Mouse (Mus musculus) stomach, embryonic 16.5 days (tissue): ENCODE data around the gene Hoxd9. TPM values are rescaled to one million over a fixed set of nuclear protein-coding genes. Genes with fewer than 3 reads are reported as not detected.

Experiments
- ATAC-seq: fragments of 200-750 bp; cut with Nextera tagmentation; 2 replicates; pipeline ENCODE4 v1.8.0; 2017; ENCODE audit warnings: moderate number of reproducible peaks, moderate TSS enrichment; ENCODE audit not compliant: insufficient read depth, low FRiP score
- H3K27ac ChIP-seq: fragments of 300-500 bp; sonication (generic); 2 replicates; pipeline ENCODE4 v1.5.1; 2014; ENCODE audit warnings: low read length
- H3K27me3 ChIP-seq: fragments of 300-500 bp; sonication (generic); 2 replicates; pipeline ENCODE4 v1.6.1; 2014; ENCODE audit warnings: low read length, control low read depth, mixed read lengths; ENCODE audit not compliant: control insufficient read depth, insufficient read depth
- H3K36me3 ChIP-seq: fragments of 300-500 bp; sonication (generic); 2 replicates; pipeline ENCODE4 v1.6.1; 2014; ENCODE audit warnings: low read length; ENCODE audit not compliant: control insufficient read depth, insufficient read depth
- H3K4me1 ChIP-seq: fragments of 300-500 bp; sonication (generic); 2 replicates; pipeline ENCODE4 v1.6.1; 2014; ENCODE audit warnings: low read length, control low read depth, mixed read lengths; ENCODE audit not compliant: control insufficient read depth, insufficient read depth
- H3K4me2 ChIP-seq: fragments of 300-500 bp; sonication (generic); 2 replicates; pipeline ENCODE4 v1.6.1; 2014; ENCODE audit warnings: low read depth, low read length, mixed read lengths
- H3K4me3 ChIP-seq: fragments of 300-500 bp; sonication (generic); replicated peaks from 2 replicates; pipeline ENCODE4 v1.5.1; 2014; ENCODE audit warnings: mild to moderate bottlenecking, low read length
- H3K9ac ChIP-seq: fragments of 300-500 bp; sonication (generic); 2 replicates; pipeline ENCODE4 v1.6.1; 2014; ENCODE audit warnings: low read length
- H3K9me3 ChIP-seq: fragments of 300-500 bp; sonication (generic); replicated peaks from 2 replicates; pipeline ENCODE4 v1.6.1; 2016; ENCODE audit warnings: low read length, control low read depth; ENCODE audit not compliant: control insufficient read depth
- WGBS: fragments of 180-500 bp; shearing (Covaris S2); extraction: QIAGEN DNeasy Blood & Tissue Kit; methylation state at CpG from one replicate; pipeline ENCODE4 v1.1.7; 2014; 5-methylcytosine and 5-hydroxymethylcytosine counted together
- polyA plus RNA-seq: library from polyadenylated mRNA; unstranded; fragments of >200 nt; fragmentation: Nextera tagmentation; extraction: Ambion mirVana; gene quantifications from 2 replicates; pipeline ENCODE4 v1.2.1, GENCODE M21; 2015

Gene Hoxd9
- polyA plus RNA-seq, 1 experiment from 2014 or later: 0.53 TPM

DNA sequence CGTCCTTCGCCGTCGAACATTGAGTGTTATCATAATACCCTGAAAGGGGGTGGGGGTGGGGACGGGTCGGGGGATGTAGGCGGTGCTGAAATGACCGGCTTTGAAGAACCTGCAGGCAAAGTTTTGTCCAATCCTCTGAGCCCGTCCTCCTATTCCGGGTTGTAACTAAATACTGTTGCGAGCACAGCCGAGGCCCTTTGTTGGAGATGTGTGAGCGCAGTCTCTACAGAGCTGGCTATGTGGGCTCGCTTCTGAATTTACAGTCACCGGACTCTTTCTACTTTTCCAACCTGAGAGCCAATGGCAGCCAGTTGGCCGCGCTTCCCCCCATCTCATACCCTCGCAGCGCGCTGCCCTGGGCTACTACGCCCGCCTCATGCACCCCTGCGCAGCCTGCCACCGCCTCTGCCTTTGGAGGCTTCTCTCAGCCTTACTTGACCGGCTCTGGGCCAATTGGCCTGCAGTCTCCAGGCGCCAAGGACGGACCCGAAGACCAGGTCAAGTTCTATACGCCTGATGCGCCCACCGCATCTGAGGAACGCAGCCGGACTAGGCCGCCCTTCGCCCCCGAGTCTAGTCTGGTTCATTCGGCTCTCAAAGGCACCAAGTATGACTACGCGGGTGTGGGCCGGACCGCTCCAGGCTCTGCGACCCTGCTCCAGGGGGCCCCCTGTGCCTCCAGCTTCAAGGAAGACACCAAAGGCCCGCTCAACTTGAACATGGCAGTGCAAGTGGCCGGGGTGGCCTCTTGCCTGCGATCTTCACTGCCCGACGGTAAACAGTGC lies 22.5 kb upstream of the Hoxd9 start, which contains the start of gene Hoxd12:
TSS of gene Hoxd12 (plus strand) at position 133 of the 785 bp plus-strand sequence.
- H3K9me3 ChIP-seq: no peaks in the 10 kb centered on the region
- H3K4me1 ChIP-seq: 0 out of 2 replicates have a peak, but pooled peaks cover 4% of the 10 kb centered on the region
- H3K27me3 ChIP-seq: peaks cover 95% of the 10 kb centered on the region
- H3K4me2 ChIP-seq: no peak within 1 kb of the TSS
- no peak within 1 kb of the TSS for H3K27ac ChIP-seq
- ATAC-seq: no peak
- H3K9ac ChIP-seq: no peak within 1 kb of the TSS
- no peaks in the 10 kb centered on the region for H3K36me3 ChIP-seq
- no peak within 1 kb of the TSS for H3K4me3 ChIP-seq
- 3% methylated on average over 47 of the region's 47 CpGs for WGBS

DNA sequence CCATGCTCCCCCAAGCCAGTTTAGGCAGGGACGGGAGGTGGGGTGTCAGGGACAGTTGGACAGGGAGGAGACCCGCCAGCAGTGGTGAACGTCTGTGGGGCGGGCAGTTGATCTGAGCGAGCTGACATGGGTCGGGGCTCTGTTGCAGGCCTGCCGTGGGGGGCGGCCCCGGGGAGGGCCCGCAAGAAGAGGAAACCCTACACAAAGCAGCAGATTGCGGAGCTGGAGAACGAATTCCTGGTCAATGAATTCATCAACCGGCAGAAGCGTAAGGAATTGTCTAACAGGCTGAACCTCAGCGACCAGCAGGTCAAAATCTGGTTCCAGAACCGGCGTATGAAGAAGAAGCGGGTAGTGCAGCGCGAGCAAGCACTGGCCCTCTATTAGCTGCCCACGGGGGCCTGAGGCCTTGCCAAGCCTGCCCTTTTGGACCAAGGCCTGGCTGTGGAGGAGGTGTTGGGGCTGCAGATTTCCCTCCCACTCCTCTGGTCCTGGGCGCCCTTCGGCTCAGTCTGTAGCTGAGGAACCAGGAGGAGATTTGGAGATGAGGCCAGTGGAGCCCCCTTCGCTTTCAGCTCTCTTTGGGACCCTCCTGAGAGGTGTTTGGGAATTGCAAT lies 21.8 kb upstream of the Hoxd9 start:
- Histone ChIP-seq H3K4me3 (no peak overlapping the region), H3K9ac (no peak overlapping the region), H3K36me3 (no peaks in the 10 kb centered on the region), H3K27ac (no peak overlapping the region), H3K4me1 (0 out of 2 replicates have a peak, but pooled peaks cover 4% of the 10 kb centered on the region), H3K4me2 (no peak overlapping the region), H3K9me3 (no peaks in the 10 kb centered on the region), H3K27me3 (peaks cover 98% of the 10 kb centered on the region)
- no peak for ATAC-seq
- WGBS: 6% methylated on average over 24 of the region's 24 CpGs

DNA sequence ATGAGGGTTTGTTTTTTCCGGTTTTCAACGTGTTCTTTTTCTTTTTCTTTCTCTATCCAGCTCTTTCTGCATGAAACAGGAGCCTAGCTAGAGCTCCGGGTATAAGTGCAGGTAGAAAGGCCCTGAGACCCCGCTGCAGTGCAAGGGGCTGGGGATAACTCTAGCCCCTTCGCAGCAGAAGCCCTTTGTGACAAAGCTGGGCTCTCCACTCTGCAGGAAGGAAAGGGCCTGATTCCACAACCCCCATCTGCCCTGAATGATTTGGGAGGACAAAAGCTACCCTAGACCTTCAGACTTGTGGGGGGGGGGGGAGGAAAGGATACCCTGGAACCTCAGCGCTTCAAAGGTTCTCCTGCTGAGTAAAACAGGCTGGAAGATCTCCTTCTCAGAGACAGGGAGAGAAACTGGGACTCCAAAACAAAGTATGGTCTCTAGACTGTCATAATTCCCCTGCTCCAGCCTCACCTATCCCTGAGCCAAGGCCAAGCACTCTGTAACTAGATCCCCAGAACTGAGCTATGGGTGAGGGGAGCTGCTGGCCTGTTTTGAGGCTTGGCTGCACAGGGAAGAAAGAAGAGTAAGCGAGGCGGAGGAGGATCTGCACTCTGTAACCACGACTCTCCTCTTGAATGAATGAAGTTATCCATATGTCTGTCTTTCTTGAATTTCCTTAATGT lies 21.0 kb upstream of the Hoxd9 start:
- no peak overlapping the region for H3K27ac ChIP-seq
- peaks cover 98% of the 10 kb centered on the region for H3K27me3 ChIP-seq
- 0 out of 2 replicates have a peak, but pooled peaks cover 4% of the 10 kb centered on the region for H3K4me1 ChIP-seq
- no peaks in the 10 kb centered on the region for H3K9me3 ChIP-seq
- ATAC-seq: no peak
- WGBS: 7% methylated on average over 9 of the region's 9 CpGs
- H3K4me3 ChIP-seq: no peak overlapping the region
- H3K36me3 ChIP-seq: no peaks in the 10 kb centered on the region
- H3K9ac ChIP-seq: no peak overlapping the region
- no peak overlapping the region for H3K4me2 ChIP-seq

GRCm38 (mm10) chr2:74677106-74677505 lies 20.4 kb upstream of the Hoxd9 start:
- no peaks in the 10 kb centered on the region for H3K36me3 ChIP-seq
- peaks cover 9% of the 10 kb centered on the region; the same call in 1 of the 2 replicates for H3K4me1 ChIP-seq
- H3K9me3 ChIP-seq: no peaks in the 10 kb centered on the region
- WGBS: 15% methylated on average over 2 of the region's 2 CpGs
- peaks cover 98% of the 10 kb centered on the region for H3K27me3 ChIP-seq
- no peak overlapping the region for H3K9ac ChIP-seq
- no peak overlapping the region for H3K4me3 ChIP-seq
- H3K4me2 ChIP-seq: no peak overlapping the region
- ATAC-seq: no peak
- no peak overlapping the region for H3K27ac ChIP-seq

- no peak for ATAC-seq
- peaks cover 98% of the 10 kb centered on the region for H3K27me3 ChIP-seq
- WGBS: 3% methylated on average over 15 of the region's 15 CpGs
- H3K36me3 ChIP-seq: no peaks in the 10 kb centered on the region
- H3K4me3 ChIP-seq: no peak within 1 kb of the TSS
- H3K27ac ChIP-seq: no peak within 1 kb of the TSS
- no peak within 1 kb of the TSS for H3K4me2 ChIP-seq
- H3K9me3 ChIP-seq: no peaks in the 10 kb centered on the region
- H3K9ac ChIP-seq: no peak within 1 kb of the TSS
- peaks cover 10% of the 10 kb centered on the region for H3K4me1 ChIP-seq
Observed at GRCm38 (mm10) chr2:74678891-74679595, 18.5 kb upstream of the Hoxd9 start, which contains the start of gene Hoxd11. Hoxd11 (plus strand) TSS chr2:74679557.

DNA sequence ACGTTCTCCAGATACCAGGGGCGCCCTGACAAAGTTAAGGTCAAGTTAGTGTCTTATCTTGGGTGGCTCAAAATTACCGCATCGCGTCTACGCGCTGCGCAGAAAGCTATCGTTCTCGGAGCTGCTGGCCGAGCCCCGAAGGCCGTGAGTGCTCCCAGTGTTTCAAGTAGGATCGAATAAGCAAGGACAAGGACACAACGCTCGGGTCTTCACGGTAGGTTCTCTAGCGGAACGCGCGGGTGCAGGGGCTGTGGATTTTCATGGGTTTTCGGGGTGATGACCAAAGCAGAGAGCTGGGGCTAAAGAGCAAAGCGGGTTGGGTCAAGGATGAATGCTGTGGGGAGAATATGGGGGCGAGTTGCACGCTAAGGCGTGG lies 17.9 kb upstream of the Hoxd9 start:
- Histone ChIP-seq H3K4me3 (no peak overlapping the region), H3K9me3 (no peaks in the 10 kb centered on the region), H3K4me1 (peaks cover 10% of the 10 kb centered on the region), H3K27me3 (peaks cover 98% of the 10 kb centered on the region), H3K36me3 (no peaks in the 10 kb centered on the region), H3K27ac (no peak overlapping the region), H3K4me2 (no peak overlapping the region), H3K9ac (no peak overlapping the region)
- 2% methylated on average over 26 of the region's 26 CpGs for WGBS
- ATAC-seq: no peak

GRCm38 (mm10) chr2:74679980-74680379 lies 17.5 kb upstream of the Hoxd9 start:
- no peaks in the 10 kb centered on the region for H3K9me3 ChIP-seq
- no peak overlapping the region for H3K4me3 ChIP-seq
- no peak for ATAC-seq
- no peak overlapping the region for H3K4me2 ChIP-seq
- H3K9ac ChIP-seq: no peak overlapping the region
- no peaks in the 10 kb centered on the region for H3K36me3 ChIP-seq
- 2% methylated on average over 23 of the region's 23 CpGs for WGBS
- no peak overlapping the region for H3K27ac ChIP-seq
- H3K4me1 ChIP-seq: peaks cover 10% of the 10 kb centered on the region
- H3K27me3 ChIP-seq: peaks cover 98% of the 10 kb centered on the region

DNA sequence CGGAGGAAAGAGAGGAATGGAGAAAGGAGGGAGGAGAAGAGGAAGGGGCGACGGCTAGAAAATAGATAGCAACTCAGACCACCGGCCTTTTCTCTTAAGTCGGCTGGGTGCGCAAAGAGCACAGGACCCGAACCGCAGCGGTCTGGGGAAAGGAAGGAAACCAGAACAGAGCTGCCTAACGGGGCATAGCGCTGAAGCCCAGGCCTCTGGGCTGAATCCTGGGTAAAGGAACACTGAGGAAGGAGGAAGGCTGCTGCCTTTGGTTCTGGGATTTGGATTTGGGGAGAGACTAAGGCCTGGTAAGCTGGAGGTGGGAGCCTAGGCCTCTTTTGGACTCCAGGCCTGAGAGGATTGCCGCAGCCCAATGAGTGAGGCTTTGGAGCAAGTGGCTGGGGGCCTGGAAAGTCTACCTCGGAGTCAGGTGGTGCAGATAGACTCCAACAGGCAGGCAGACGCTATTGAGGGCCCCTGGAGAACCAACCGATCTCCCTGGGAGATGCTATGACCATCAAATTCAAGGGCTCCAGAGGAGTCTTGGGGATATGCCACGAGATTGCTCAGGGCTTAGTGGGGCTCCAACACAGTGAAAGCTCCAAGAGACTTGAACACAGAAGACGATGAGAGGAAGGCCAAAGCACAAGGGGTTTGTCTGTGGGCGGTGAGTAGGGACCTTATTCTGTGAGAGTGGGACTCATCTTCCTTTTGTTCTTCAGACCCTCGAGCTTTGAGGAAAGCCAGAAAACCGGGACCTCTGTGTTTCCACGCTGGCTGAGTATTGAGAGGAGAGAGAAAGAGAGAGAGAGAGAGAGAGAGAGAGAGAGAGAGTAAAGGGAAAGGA lies 16.7 kb upstream of the Hoxd9 start:
- WGBS: 4% methylated on average over 21 of the region's 21 CpGs
- no peaks in the 10 kb centered on the region for H3K9me3 ChIP-seq
- no peaks in the 10 kb centered on the region for H3K36me3 ChIP-seq
- no peak for ATAC-seq
- no peak overlapping the region for H3K4me3 ChIP-seq
- H3K4me1 ChIP-seq: peaks cover 10% of the 10 kb centered on the region
- H3K4me2 ChIP-seq: no peak overlapping the region
- no peak overlapping the region for H3K27ac ChIP-seq
- peaks cover 96% of the 10 kb centered on the region for H3K27me3 ChIP-seq
- H3K9ac ChIP-seq: no peak overlapping the region
